Mouse (Mus musculus) olfactory bulb, adult 2 months (tissue): ENCODE measurements around the gene Nrg3.

ENCODE experiments used
- CTCF ChIP-seq: fragments of 200-500 bp; IDR thresholded peaks from 2 replicates; pipeline ENCODE4 v1.5.1; 2012; ENCODE audit warnings: low read depth, mild to moderate bottlenecking, low read length, moderate library complexity; ENCODE audit not compliant: insufficient read depth
- POLR2A ChIP-seq: fragments of 200-500 bp; IDR thresholded peaks from 2 replicates; pipeline ENCODE4 v1.6.1; 2012; ENCODE audit warnings: mild to moderate bottlenecking, low read depth, low read length, moderate library complexity; ENCODE audit not compliant: insufficient read depth

GRCm38 (mm10) chr14:39314111-39314510 is 158.8 kb downstream of the Nrg3 start:
- TF ChIP-seq CTCF: no peak
- no peak for TF ChIP-seq POLR2A
